Mouse (Mus musculus): ENCODE results near the gene Tmem59.

Tmem59 gene

DNA sequence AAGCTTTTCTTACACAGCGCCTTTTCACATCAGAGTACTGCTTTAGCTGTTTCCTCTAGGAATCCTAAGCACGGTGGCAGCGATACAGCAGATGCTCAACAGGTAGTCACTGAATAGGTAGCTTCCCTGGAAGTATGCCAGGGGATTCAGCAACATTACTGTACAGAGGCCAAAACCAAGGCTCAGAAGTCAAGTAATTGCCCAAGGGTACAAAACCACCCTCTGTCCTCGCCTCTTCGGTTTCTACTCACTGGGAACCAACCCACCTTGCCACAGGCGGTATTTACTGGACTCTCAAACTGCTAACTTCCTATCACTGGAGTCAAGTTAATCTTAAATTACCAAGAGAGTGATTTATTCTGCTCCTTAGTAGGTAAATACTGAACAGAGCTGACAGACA lies 62.0 kb downstream of the Tmem59 start:
- DNase-seq (ENCODE audit: low spot score), result no peak

DNA sequence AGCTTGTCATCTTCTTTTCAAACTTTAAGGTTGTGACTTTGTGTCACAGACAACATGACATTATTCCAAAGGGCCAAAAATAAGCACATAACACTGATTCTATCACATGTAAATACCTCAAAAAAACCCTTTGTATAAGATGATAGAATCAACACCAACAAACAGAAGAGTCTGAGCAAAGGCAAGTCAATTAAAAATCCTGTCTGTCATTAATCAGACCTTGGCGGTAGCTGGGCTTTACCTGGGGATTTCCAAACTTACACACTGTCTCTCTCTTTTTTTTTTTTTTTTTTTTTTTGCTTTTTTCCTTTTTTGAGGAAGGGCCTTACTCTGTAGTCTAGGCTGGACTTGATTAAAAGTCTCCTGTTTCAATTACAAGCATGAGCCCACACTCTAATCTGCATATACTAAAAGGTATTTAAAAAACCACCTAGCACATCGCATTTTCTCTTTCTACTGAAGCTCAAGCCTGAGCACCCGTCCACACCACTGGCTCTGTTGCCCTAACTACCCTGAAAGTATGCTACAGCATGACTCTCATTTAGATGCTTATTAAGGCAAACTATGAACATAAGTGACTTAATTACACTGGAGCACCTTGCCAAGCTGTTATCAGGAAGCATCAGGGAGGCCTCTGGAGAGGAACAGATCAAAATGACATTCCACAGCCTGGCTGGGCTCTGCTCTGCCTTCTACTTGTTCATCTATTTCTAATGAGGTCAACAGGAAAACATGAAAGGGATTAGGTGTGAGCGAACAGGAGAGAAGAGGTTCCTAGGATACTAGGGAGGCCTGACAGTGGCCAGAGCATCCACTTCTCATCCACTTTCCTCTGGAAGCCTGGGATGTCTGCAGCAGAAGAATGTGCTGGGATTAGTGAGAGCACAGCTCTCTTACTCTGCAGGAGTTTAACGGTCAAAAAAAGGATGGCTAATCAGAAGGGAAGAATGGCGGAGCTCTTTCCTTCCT lies 65.5 kb downstream of the Tmem59 start:
- DNase-seq (ENCODE audit: low spot score), result no peak

DNA sequence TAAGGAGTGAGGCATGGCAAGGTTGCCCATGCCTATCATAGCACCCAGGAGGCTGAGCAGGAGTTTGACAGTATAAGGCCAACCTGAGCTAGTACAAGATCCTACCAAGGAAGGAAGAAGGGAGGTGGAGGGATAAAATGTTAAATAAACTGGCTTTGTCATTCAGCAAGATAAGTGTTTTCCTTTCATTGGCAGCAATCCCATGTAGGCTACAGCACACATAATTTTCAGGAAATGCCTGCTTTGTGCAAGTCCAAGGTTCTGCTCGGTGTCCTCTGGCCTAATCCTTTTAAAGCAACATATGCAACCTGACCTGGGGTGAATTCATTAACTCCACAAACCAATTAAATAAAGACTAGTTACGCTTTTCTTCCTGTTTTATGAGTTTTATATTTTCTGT lies 67.2 kb downstream of the Tmem59 start:
- no peak for DNase-seq (ENCODE audit: low spot score)

DNA sequence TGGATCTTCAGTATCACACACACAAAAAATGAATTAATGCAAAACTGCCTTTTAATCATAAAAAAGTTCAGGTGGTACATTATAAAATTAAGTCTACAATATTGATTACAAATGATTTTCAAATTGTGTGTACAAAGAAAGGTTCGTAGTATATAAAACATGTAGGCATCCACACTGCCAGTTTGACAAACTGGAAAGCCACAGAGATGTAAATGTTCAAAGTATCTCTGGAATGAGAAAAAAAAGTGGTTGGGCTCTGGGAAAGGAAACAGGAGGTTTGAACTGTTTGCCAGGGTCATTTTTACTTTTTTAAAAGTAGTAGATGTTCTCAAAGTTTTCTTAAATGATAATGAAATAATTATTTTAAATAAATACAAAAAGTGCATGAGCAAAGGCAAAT lies 67.8 kb downstream of the Tmem59 start:
- no peak for DNase-seq (ENCODE audit: low spot score)

DNA sequence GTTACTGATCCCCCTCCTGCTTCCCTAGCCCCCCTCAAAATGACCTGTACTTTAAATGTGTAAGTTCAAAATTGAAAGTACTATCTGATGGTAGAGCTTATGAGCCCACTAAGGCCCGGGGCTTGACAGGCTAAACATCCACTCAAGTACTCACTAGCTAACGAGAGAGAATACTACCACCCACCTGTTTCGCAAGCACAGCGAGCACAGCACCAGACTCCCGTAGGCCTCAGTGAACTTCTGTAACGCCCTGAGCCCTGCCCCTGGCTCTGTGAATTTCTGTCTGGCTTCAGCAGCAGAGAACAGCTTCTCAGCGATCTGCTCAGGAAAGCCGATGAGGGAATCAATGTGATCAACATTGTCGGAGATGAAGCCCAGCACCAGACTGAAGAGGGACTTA lies 68.9 kb downstream of the Tmem59 start:
- DNase-seq (ENCODE audit: low spot score), result no peak

DNA sequence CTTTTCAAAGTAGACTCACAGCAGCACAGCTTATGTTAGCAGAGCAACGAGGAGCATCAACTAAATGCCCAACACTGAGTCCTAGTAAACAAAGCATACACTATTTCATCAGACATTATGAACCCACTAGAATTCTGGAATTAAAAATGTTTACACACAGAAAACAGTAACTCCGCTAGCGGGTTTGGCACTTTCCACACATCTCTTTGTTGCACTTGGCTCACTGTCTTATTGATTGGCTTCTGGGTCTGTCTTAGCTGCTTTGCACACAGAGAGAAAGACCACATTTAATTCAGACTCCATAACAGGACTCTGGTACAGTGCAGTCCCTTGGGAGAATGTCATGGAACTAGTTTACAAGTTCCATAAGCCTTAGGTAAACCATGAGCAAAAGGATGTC lies 69.9 kb downstream of the Tmem59 start:
- DNase-seq (ENCODE audit: low spot score), result no peak

DNA sequence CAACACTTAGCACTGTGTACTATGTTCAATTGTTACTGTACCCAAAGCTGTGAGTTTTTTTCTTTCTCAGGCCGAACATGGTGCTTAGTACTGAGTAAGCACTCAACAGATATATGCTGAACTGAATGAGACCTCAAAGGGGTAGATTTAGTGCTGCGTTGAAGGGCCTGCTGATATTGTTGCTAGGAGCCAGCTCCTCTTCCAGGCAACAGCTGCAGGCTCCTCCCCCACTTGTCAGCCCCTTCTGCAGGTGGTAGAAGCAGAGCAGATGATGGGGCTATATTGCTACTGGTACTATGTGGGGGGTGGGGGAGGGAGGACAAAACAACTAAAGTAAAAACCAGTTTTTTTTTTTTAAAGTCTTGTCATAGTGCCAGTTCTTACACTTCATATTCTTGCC lies 71.3 kb downstream of the Tmem59 start:
- DNase-seq (ENCODE audit: low spot score), result peak; percentile 54

DNA sequence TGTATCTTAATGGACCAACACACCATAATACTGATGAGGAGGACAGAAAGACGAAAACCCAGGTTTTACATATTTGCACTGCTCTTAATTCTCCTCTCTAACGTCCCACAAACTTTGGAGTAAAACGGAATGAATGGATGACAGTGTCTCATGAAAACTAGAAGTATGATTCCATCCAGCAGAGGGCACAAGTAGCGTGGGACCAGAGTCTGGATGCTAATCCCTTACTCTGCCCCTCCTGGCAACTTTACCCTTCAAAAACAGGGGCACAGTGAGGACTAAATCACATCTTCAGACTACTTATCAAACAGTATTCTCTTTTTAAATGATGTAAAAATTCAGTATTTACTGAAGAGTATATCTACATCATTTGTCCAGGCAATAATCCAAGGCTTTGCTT lies 72.3 kb downstream of the Tmem59 start:
- DNase-seq (ENCODE audit: low spot score), result peak; percentile 69
